Mouse (Mus musculus): ENCODE data around the gene Nudcd3.
A peak's percentile ranks its signal among the peaks of the same experiment; 100 is the strongest.

The Nudcd3 gene

GRCm38 (mm10) chr11:6200087-6200569, at the start of gene Nudcd3:
Gene Nudcd3, minus strand, starts transcription at chr11:6200415.
- DNase-seq, result peak; percentile 89 to 90

- no peak for DNase-seq
These were observed 44.5 kb upstream of the Nudcd3 start for GRCm38 (mm10) chr11:6244707-6245106.

- DNase-seq, result no peak
These were observed 32.8 kb upstream of the Nudcd3 start for GRCm38 (mm10) chr11:6233025-6233424.

GRCm38 (mm10) chr11:6230012-6230411, 29.8 kb upstream of the Nudcd3 start, which contains the start of gene Npc1l1:
Gene Npc1l1, minus strand, starts transcription at chr11:6230143.
- DNase-seq, result no peak

GRCm38 (mm10) chr11:6224541-6225229, 24.5 kb upstream of the Nudcd3 start:
- no peak for DNase-seq

GRCm38 (mm10) chr11:6222187-6222586, 22.0 kb upstream of the Nudcd3 start:
- no peak for DNase-seq

- no peak for DNase-seq
These were observed 19.8 kb upstream of the Nudcd3 start for GRCm38 (mm10) chr11:6219967-6220366.

- no peak for DNase-seq
These were observed 18.1 kb upstream of the Nudcd3 start for GRCm38 (mm10) chr11:6218189-6218896.

- no peak for DNase-seq
These were observed 16.6 kb upstream of the Nudcd3 start for GRCm38 (mm10) chr11:6216834-6217233.

- DNase-seq, result no peak
These were observed 7.9 kb upstream of the Nudcd3 start for GRCm38 (mm10) chr11:6208158-6208557.

GRCm38 (mm10) chr11:6207090-6207489, 6.9 kb upstream of the Nudcd3 start:
- no peak for DNase-seq

GRCm38 (mm10) chr11:6200570-6200969, 355 bp upstream of the Nudcd3 start:
- DNase-seq, result no peak

- no peak for DNase-seq
These were observed 667 bp downstream of the Nudcd3 start, which contains the start of gene A730071L15Rik for GRCm38 (mm10) chr11:6199410-6200086. Gene A730071L15Rik, plus strand, starts transcription at chr11:6200029.

- no peak for DNase-seq
These were observed 1.8 kb downstream of the Nudcd3 start for GRCm38 (mm10) chr11:6198449-6198848.

GRCm38 (mm10) chr11:6196780-6197179, 3.4 kb downstream of the Nudcd3 start:
- no peak for DNase-seq

- peak; percentile 88 for DNase-seq
These were observed 12.3 kb downstream of the Nudcd3 start for GRCm38 (mm10) chr11:6187878-6188277.

- DNase-seq, result no peak
These were observed 12.8 kb downstream of the Nudcd3 start for GRCm38 (mm10) chr11:6187399-6187798.

GRCm38 (mm10) chr11:6184202-6184935, 15.8 kb downstream of the Nudcd3 start:
- peak; percentile 47 to 60 for DNase-seq

GRCm38 (mm10) chr11:6183246-6183645, 17.0 kb downstream of the Nudcd3 start:
- no peak for DNase-seq

GRCm38 (mm10) chr11:6180811-6181399, 19.3 kb downstream of the Nudcd3 start:
- DNase-seq, result peak in 1 of 2 experiments; percentile 16

GRCm38 (mm10) chr11:6179194-6179593, 21.0 kb downstream of the Nudcd3 start:
- no peak for DNase-seq

- DNase-seq, result peak; percentile 52 to 63
These were observed 21.5 kb downstream of the Nudcd3 start for GRCm38 (mm10) chr11:6178673-6179166.

All from B cell, adult 2 months (primary cell).